In genomic region chr5:105138906-105139305, GRCm38 (mm10) we compare ENCODE assay signal across 15 mouse cellular contexts. TPM values are rescaled to one million over a fixed set of nuclear protein-coding genes. Genes with fewer than 3 reads are reported as not detected.
DNase-seq lines count a peak whose midpoint lies in the region; ATAC-seq and TF ChIP-seq lines count a peak whose summit lies in the region.
"Had no signal": no experiment of that assay in that cellular context is flagged by ENCODE, and none has a peak within 500 bp of the region (broad histone marks: within the 10 kb centered on the region; RNA-seq: fewer than 3 reads in every experiment).

No protein-coding gene starts in this region.

- DNase-seq in kidney, adult 2 months, result no peak
- DNase-seq in A20 (ENCODE audit: low read depth, low spot score), result peak; percentile 48
- no peak for DNase-seq in CH12.LX (ENCODE audit: extremely low read depth)
- DNase-seq in heart, postnatal 0 days (ENCODE audit: low spot score), result no peak
- DNase-seq in layer of hippocampus, adult 9-11 months, result no peak
- DNase-seq in urinary bladder, postnatal 14 days (ENCODE audit: low spot score), result no peak
- DNase-seq: cerebellum, adult 18-20 months; liver, embryonic 13.5 days; right cerebral cortex, postnatal 25 days had no signal

- in situ Hi-C loops in CH12.LX (cut with MboI; ENCODE audit: low pct_ligation_motif_present, low pct_unique_long_range_greater_than_20kb, low sequenced_read_pairs), result no loop called here

- no peak overlapping the region for H3K9ac ChIP-seq in kidney, embryonic 16.5 days (replicated peaks; ENCODE audit: low read length)
- peak overlapping the region; percentile 64 for H3K9ac ChIP-seq in CH12.LX (ENCODE audit: insufficient read depth, low read depth)
- no peak overlapping the region for H3K9ac ChIP-seq in heart, postnatal 0 days (replicated peaks; ENCODE audit: low read depth, low read length)
- H3K9ac ChIP-seq: kidney, embryonic 15.5 days; liver, embryonic 13.5 days; midbrain, embryonic 13.5 days; stomach, embryonic 15.5 days had no signal

- H3K36me3 ChIP-seq in kidney, adult 2 months (ENCODE audit: control insufficient read depth, insufficient read depth, low read length), result no peaks in the 10 kb centered on the region
- no peaks in the 10 kb centered on the region for H3K36me3 ChIP-seq in kidney, embryonic 16.5 days (ENCODE audit: insufficient read depth, low read length)
- peaks cover 8 to 12% of the 10 kb centered on the region in 2 experiments for H3K36me3 ChIP-seq in CH12.LX (replicated peaks in 1 of 2; ENCODE audit: control insufficient read depth in 1 of 2, insufficient read depth in 1 of 2, low read length in 1 of 2)
- H3K36me3 ChIP-seq in heart, postnatal 0 days (replicated peaks; ENCODE audit: control insufficient read depth, insufficient read depth, low read length), result no peaks in the 10 kb centered on the region
- H3K36me3 ChIP-seq: G1E; kidney, embryonic 15.5 days; liver, embryonic 13.5 days; midbrain, embryonic 13.5 days; stomach, embryonic 15.5 days had no signal

- peak overlapping the region; percentile 47; the same call in 1 of the 2 replicates for H3K4me3 ChIP-seq in kidney, adult 2 months (ENCODE audit: insufficient read depth, low read depth, low read length)
- H3K4me3 ChIP-seq in kidney, embryonic 16.5 days (ENCODE audit: low read length), result no peak overlapping the region
- H3K4me3 ChIP-seq in CH12.LX (replicated peaks in 1 of 3; ENCODE audit: low read depth in 2 of 3, low read length in 2 of 3, poor library complexity in 1 of 3), result peak overlapping the region; percentile 58 to 69 (median 66)
- peak overlapping the region; percentile 31 for H3K4me3 ChIP-seq in heart, postnatal 0 days (ENCODE audit: low read depth, low read length)
- H3K4me3 ChIP-seq: kidney, embryonic 15.5 days; liver, embryonic 13.5 days; midbrain, embryonic 13.5 days; stomach, embryonic 15.5 days had no signal

- peaks cover 14% of the 10 kb centered on the region for H3K79me2 ChIP-seq in CH12.LX (replicated peaks; ENCODE audit: control insufficient read depth, extremely low read depth, insufficient read depth, poor library complexity, severe bottlenecking)

- no peak for TF ChIP-seq RAD21 in CH12.LX (IDR thresholded peaks at IDR 0.05; ENCODE audit: low read depth, low read length)

- 80% methylated on average over 1 of the region's 1 CpGs for WGBS in kidney, adult 2 months
- 86% methylated on average over 1 of the region's 1 CpGs for WGBS in kidney, embryonic 16.5 days
- WGBS in heart, postnatal 0 days, result 59% methylated on average over 1 of the region's 1 CpGs

- H3K27ac ChIP-seq in kidney, adult 2 months (ENCODE audit: insufficient read depth, low read depth, low read length), result 0 out of 2 replicates have a peak overlapping the region, but pooled peaks have one; percentile 34
- H3K27ac ChIP-seq in kidney, embryonic 16.5 days (ENCODE audit: low read length), result no peak overlapping the region
- H3K27ac ChIP-seq in CH12.LX (ENCODE audit: insufficient read depth, low read depth), result peak overlapping the region; percentile 57
- peak overlapping the region; percentile 59 for H3K27ac ChIP-seq in heart, postnatal 0 days (ENCODE audit: low read depth)
- H3K27ac ChIP-seq: kidney, embryonic 15.5 days; liver, embryonic 13.5 days; midbrain, embryonic 13.5 days; stomach, embryonic 15.5 days had no signal

- ATAC-seq in kidney, embryonic 16.5 days (ENCODE audit: low FRiP score, low TSS enrichment), result no peak
- ATAC-seq in heart, postnatal 0 days (ENCODE audit: insufficient read depth, low read depth), result no peak
- ATAC-seq: midbrain, embryonic 13.5 days had no signal

- no peak for TF ChIP-seq CTCF in kidney, adult 2 months (conservative IDR thresholded peaks at IDR 0.05; ENCODE audit: insufficient read depth, insufficient read length, low read depth, low read length)
- no peak for TF ChIP-seq CTCF in CH12.LX (conservative IDR thresholded peaks at IDR 0.05 in 1 of 2, IDR thresholded peaks at IDR 0.05 in 1 of 2; ENCODE audit: low read depth in 2 of 2, low read length in 2 of 2)
- no peak for TF ChIP-seq CTCF in heart, postnatal 0 days (IDR thresholded peaks at IDR 0.05; ENCODE audit: low read depth)

- H3K27me3 ChIP-seq in kidney, adult 2 months (replicated peaks; ENCODE audit: control insufficient read depth, insufficient read depth, low read length), result no peaks in the 10 kb centered on the region
- no peaks in the 10 kb centered on the region for H3K27me3 ChIP-seq in kidney, embryonic 16.5 days (ENCODE audit: insufficient read depth, low read length)
- H3K27me3 ChIP-seq in CH12.LX (replicated peaks), result no peaks in the 10 kb centered on the region
- no peaks in the 10 kb centered on the region for H3K27me3 ChIP-seq in heart, postnatal 0 days (ENCODE audit: control insufficient read depth, insufficient read depth, low read length)
- H3K27me3 ChIP-seq: kidney, embryonic 15.5 days; liver, embryonic 13.5 days; midbrain, embryonic 13.5 days; stomach, embryonic 15.5 days had no signal

- dilution Hi-C loops in CH12.LX (cut with MboI; ENCODE audit: extremely low pct_ligation_motif_present, extremely low pct_unique_long_range_greater_than_20kb, low sequenced_read_pairs), result no loop called here

- no peaks in the 10 kb centered on the region for H3K4me1 ChIP-seq in kidney, adult 2 months (ENCODE audit: control insufficient read depth, insufficient read depth, low read length)
- no peaks in the 10 kb centered on the region for H3K4me1 ChIP-seq in kidney, embryonic 16.5 days (ENCODE audit: insufficient read depth, low read length)
- peaks cover 18 to 48% of the 10 kb centered on the region in 2 experiments for H3K4me1 ChIP-seq in CH12.LX (ENCODE audit: control insufficient read depth in 1 of 2, insufficient read depth in 2 of 2)
- no peaks in the 10 kb centered on the region for H3K4me1 ChIP-seq in heart, postnatal 0 days (ENCODE audit: control insufficient read depth, insufficient read depth)
- H3K4me1 ChIP-seq: kidney, embryonic 15.5 days; liver, embryonic 13.5 days; midbrain, embryonic 13.5 days; stomach, embryonic 15.5 days had no signal

- TF ChIP-seq EP300 in CH12.LX (IDR thresholded peaks at IDR 0.05; ENCODE audit: low read length), result no peak
- no peak for TF ChIP-seq EP300 in heart, postnatal 0 days (IDR thresholded peaks at IDR 0.05; ENCODE audit: low read depth)

- TF ChIP-seq POLR2A in kidney, adult 2 months (IDR thresholded peaks at IDR 0.05; ENCODE audit: low read depth, low read length), result no peak
- TF ChIP-seq POLR2A in CH12.LX (IDR thresholded peaks at IDR 0.05; ENCODE audit: low read depth, low read length), result no peak

- H3K4me2 ChIP-seq in kidney, embryonic 16.5 days (replicated peaks; ENCODE audit: low read depth, low read length), result no peak overlapping the region
- peak overlapping the region; percentile 87 for H3K4me2 ChIP-seq in CH12.LX (ENCODE audit: insufficient read depth, low read depth, poor library complexity, severe bottlenecking)
- peak overlapping the region; percentile 37; the same call in 1 of the 2 replicates for H3K4me2 ChIP-seq in heart, postnatal 0 days (ENCODE audit: low read depth, low read length)
- H3K4me2 ChIP-seq: kidney, embryonic 15.5 days; liver, embryonic 13.5 days; midbrain, embryonic 13.5 days; stomach, embryonic 15.5 days had no signal

- H3K9me3 ChIP-seq in kidney, embryonic 16.5 days (ENCODE audit: low read length), result no peaks in the 10 kb centered on the region
- H3K9me3 ChIP-seq in CH12.LX (replicated peaks; ENCODE audit: low read length), result no peaks in the 10 kb centered on the region
- H3K9me3 ChIP-seq in heart, postnatal 0 days (replicated peaks; ENCODE audit: control insufficient read depth, low read length), result no peaks in the 10 kb centered on the region
- H3K9me3 ChIP-seq: kidney, embryonic 15.5 days; liver, embryonic 13.5 days; midbrain, embryonic 13.5 days; stomach, embryonic 15.5 days had no signal

TF ChIP-seq in CH12.LX, 34 proteins besides CTCF, POLR2A, EP300 and RAD21:
- TF ChIP-seq GABPA (IDR thresholded peaks at IDR 0.05; ENCODE audit: insufficient replicate concordance, low read depth, low read length) (no peak), MAFK (IDR thresholded peaks at IDR 0.05; ENCODE audit: insufficient replicate concordance, low read length) (no peak), SIN3A (IDR thresholded peaks at IDR 0.05; ENCODE audit: low read length) (0 out of 2 replicates have a peak, but pooled peaks have one; percentile 7)

RNA-seq across cellular contexts. Expression of gene Gbp9, which starts 0.4 kb away (rescaled TPM):
- polyA plus RNA-seq in kidney, adult 2 months (2012; rRNA removed), result 3.6 and 5.4 TPM in 2 replicates
- 2.3 and 2.9 TPM in 2 replicates for polyA plus RNA-seq in kidney, embryonic 16.5 days (2015; fragmentation: Nextera tagmentation; extraction: Ambion mirVana)
- 2.9 and 3.4 TPM in 2 replicates for total RNA-seq in CH12.LX (2012; rRNA removed)
- 4.8 and 6.2 TPM in 2 replicates for total RNA-seq in CH12.LX (2014; rRNA removed)
- 10.1 and 15.0 TPM in 2 replicates for polyA plus RNA-seq in CH12.LX (2012; ENCODE audit: insufficient read length, low read depth)
- total RNA-seq in heart, postnatal 0 days (2014; rRNA removed; ENCODE audit: low replicate concordance), result 9.3 and 11.1 TPM in 2 replicates
- 3.6 and 4.7 TPM in 2 replicates for polyA plus RNA-seq in heart, postnatal 0 days (2015; fragmentation: Nextera tagmentation; extraction: Ambion mirVana)
- polyA plus RNA-seq: G1E had no signal

RNA-seq across cellular contexts. Expression of gene Gbp8, which starts 0.4 kb away (rescaled TPM):
- polyA plus RNA-seq in kidney, adult 2 months (2012; rRNA removed), result 0.56 and 1.2 TPM in 2 replicates
- 0.54 and 0.59 TPM in 2 replicates for polyA plus RNA-seq in kidney, embryonic 16.5 days (2015; fragmentation: Nextera tagmentation; extraction: Ambion mirVana)
- total RNA-seq in CH12.LX (2012; rRNA removed) (2.9 and 5.2 TPM in 2 replicates), CH12.LX (2014; rRNA removed) (5.1 and 6.1 TPM in 2 replicates)
- 7.4 and 7.5 TPM in 2 replicates for polyA plus RNA-seq in CH12.LX (2012; ENCODE audit: insufficient read length, low read depth)
- 0.85 TPM in 1 of 2 replicates, not detected in the other for total RNA-seq in heart, postnatal 0 days (2014; rRNA removed; ENCODE audit: low replicate concordance)
- 0.44 and 0.45 TPM in 2 replicates for polyA plus RNA-seq in heart, postnatal 0 days (2015; fragmentation: Nextera tagmentation; extraction: Ambion mirVana)
- polyA plus RNA-seq: forebrain, embryonic 11.5 days; G1E had no signal

RNA-seq across cellular contexts. Expression of gene Gbp4, which starts 0.5 kb away (rescaled TPM):
- 7.9 and 10.1 TPM in 2 replicates for polyA plus RNA-seq in kidney, adult 2 months (2012; rRNA removed)
- polyA plus RNA-seq in kidney, embryonic 16.5 days (2015; fragmentation: Nextera tagmentation; extraction: Ambion mirVana), result 0.37 and 0.86 TPM in 2 replicates
- 14.8 and 17.2 TPM in 2 replicates for total RNA-seq in CH12.LX (2012; rRNA removed)
- 19.3 and 21.1 TPM in 2 replicates for total RNA-seq in CH12.LX (2014; rRNA removed)
- polyA plus RNA-seq in CH12.LX (2012; ENCODE audit: insufficient read length, low read depth), result 16.1 and 18.3 TPM in 2 replicates
- 21.5 and 27.7 TPM in 2 replicates for total RNA-seq in heart, postnatal 0 days (2014; rRNA removed; ENCODE audit: low replicate concordance)
- 2.3 and 2.9 TPM in 2 replicates for polyA plus RNA-seq in heart, postnatal 0 days (2015; fragmentation: Nextera tagmentation; extraction: Ambion mirVana)
- polyA plus RNA-seq: G1E had no signal
